Mouse (Mus musculus): ENCODE results near the gene Mzf1. TPM values are rescaled to one million over a fixed set of nuclear protein-coding genes. Genes with fewer than 3 reads are reported as not detected.

Mzf1 gene
- total and polyA plus RNA-seq, 2 experiments from 2014 or later = 7.7 to 9.6 TPM

DNA sequence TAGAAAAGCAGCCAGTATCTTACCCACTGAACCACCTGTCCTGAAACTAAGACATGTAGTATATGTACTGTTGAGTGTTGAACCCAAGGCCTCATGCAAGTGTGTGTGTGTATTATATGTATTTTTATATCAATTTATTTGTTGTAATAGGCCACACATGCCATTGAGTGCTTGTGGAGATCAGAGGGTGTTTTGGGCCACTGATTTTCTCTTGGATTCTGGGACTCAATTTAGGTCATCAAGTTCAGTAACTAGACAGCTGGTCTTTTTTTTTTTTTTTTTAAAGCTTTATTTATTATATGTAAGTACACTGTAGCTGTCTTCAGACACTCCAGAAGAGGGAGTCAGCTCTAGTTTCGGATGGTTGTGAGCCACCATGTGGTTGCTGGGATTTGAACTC is 39.3 kb downstream of the Mzf1 start:
- no peak overlapping the region for H3K4me3 ChIP-seq (ENCODE audit: low read length)
- no peak for DNase-seq (ENCODE audit: low spot score)
- H3K27ac ChIP-seq = no peak overlapping the region
- ATAC-seq = no peak
- H3K4me1 ChIP-seq (ENCODE audit: insufficient read depth, low read length) = 0 out of 2 replicates have a peak, but pooled peaks cover 5% of the 10 kb centered on the region
- no peak overlapping the region for H3K9ac ChIP-seq (replicated peaks; ENCODE audit: low read length)
- no peaks in the 10 kb centered on the region for H3K27me3 ChIP-seq (ENCODE audit: insufficient read depth, low read length)
- WGBS = 93% methylated on average over 1 of the region's 1 CpGs
- no peaks in the 10 kb centered on the region for H3K9me3 ChIP-seq (ENCODE audit: low read length)
- H3K4me2 ChIP-seq (ENCODE audit: low read depth, low read length) = no peak overlapping the region
- TF ChIP-seq CTCF (IDR thresholded peaks at IDR 0.05; ENCODE audit: low read depth) = no peak
- no peaks in the 10 kb centered on the region for H3K36me3 ChIP-seq (ENCODE audit: insufficient read depth, low read length)

DNA sequence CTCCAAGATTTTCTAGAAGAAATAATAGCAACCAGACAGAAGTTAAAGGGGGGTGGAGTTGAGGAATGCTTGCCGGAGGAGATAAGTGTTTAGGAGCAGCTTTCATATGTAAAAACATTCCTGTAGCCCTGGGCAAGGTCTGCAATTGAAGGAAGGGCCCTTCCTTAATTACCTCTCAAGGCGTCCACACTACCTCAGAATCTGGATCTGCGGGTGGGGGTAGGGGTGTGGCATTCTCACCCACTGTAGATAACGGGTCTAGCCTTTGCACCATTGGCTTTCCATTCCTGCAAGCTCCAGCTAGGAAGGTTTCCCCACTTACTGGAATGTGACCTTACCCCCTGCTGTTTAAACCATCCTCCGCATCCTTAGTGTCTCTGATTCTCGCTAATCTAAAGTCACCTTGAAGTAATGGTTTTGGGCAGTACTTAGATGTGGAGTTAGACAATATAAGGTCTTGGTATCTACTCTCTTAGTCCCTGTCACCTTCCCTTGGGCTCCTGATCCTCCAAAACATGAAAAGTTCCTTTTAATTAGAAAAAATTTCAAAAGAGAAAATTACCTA is 40.2 kb downstream of the Mzf1 start:
- Histone ChIP-seq H3K9ac (replicated peaks; ENCODE audit: low read length) (no peak overlapping the region), H3K27ac (no peak overlapping the region), H3K4me2 (ENCODE audit: low read depth, low read length) (no peak overlapping the region), H3K27me3 (ENCODE audit: insufficient read depth, low read length) (no peaks in the 10 kb centered on the region), H3K4me3 (ENCODE audit: low read length) (no peak overlapping the region), H3K4me1 (ENCODE audit: insufficient read depth, low read length) (0 out of 2 replicates have a peak, but pooled peaks cover 6% of the 10 kb centered on the region), H3K9me3 (ENCODE audit: low read length) (no peaks in the 10 kb centered on the region), H3K36me3 (ENCODE audit: insufficient read depth, low read length) (no peaks in the 10 kb centered on the region)
- 40% methylated on average over 6 of the region's 6 CpGs for WGBS
- no peak for TF ChIP-seq CTCF (IDR thresholded peaks at IDR 0.05; ENCODE audit: low read depth)
- ATAC-seq (no peak), DNase-seq (ENCODE audit: low spot score) (no peak)

DNA sequence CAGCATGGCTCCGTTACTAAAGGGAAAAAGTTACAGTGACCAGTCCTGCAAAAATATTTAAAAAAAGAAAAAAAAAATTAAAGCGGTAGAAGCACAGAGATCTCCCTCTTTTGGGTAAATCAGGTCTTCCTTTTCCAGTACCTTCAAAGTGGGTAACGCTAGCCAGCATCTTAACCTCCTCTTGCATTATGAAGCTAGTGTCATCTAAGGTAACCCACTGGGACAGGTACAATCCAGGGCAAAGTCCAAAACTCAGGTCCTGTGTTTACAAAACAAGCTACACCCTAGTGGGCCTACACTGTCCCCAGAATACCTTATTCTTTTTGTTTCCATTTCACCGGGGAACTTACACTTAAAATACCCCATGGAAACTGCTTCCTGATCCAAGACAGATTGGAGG is 40.9 kb downstream of the Mzf1 start:
- no peak for ATAC-seq
- no peak for DNase-seq (ENCODE audit: low spot score)
- Histone ChIP-seq H3K27ac (no peak overlapping the region), H3K36me3 (ENCODE audit: insufficient read depth, low read length) (no peaks in the 10 kb centered on the region), H3K9ac (replicated peaks; ENCODE audit: low read length) (no peak overlapping the region), H3K4me1 (ENCODE audit: insufficient read depth, low read length) (0 out of 2 replicates have a peak, but pooled peaks cover 6% of the 10 kb centered on the region), H3K9me3 (ENCODE audit: low read length) (no peaks in the 10 kb centered on the region), H3K4me3 (ENCODE audit: low read length) (no peak overlapping the region), H3K4me2 (ENCODE audit: low read depth, low read length) (no peak overlapping the region), H3K27me3 (ENCODE audit: insufficient read depth, low read length) (no peaks in the 10 kb centered on the region)
- TF ChIP-seq CTCF (IDR thresholded peaks at IDR 0.05; ENCODE audit: low read depth) = no peak
- WGBS = 63% methylated on average over 4 of the region's 4 CpGs

DNA sequence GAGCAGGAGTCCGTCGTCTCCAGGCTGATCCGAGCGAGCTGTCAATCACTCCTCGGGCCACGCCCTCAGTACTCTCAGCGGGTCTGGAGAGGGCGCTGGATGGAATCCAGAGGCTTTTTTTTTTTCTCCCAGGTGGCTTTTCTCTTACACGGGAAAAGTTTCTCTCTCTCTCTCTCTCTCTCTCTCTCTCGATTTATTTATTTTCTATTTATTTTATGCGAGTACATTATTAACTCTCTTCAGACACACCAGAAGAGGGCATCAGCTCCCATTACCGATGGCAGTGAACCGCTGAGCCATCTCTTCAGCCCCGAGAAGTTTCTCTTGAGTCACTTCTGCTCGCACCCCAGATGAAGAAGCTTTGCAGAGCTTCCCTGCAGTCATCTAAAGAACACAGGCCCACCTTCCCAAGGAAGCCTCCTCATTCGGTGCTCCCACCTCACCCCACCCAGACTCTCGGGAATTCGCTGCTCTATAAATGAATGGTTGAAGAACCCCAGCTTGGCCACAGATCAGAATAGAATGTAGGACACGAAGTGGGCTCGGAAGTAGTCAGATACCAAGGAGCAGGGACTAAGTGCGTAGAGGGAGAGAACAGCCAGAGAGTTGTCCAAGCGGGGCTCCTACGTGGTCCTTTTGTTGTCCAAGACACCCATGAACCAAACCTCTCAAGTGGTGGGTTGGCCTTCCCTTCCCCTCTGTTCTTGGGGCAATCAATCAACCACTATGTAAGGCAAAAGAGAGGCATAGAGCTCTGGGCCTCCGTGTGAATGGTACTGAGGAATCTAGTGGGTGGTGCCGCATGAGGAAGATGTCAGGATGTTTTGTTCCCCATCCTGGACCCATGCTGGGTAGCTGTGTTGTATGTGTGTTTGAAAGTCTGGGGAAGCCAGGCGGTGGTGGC is 44.3 kb downstream of the Mzf1 start, which contains the start of gene Zbtb45:
Gene Zbtb45 (minus strand): TSS at position 30 of the 904 bp plus-strand sequence.
- no peak for ATAC-seq
- Histone ChIP-seq H3K4me3 (ENCODE audit: low read length) (peak within 1 kb of the TSS; percentile 44), H3K27ac (peak within 1 kb of the TSS; percentile 73), H3K36me3 (ENCODE audit: insufficient read depth, low read length) (peaks cover 15% of the 10 kb centered on the region), H3K9me3 (ENCODE audit: low read length) (no peaks in the 10 kb centered on the region), H3K4me1 (ENCODE audit: insufficient read depth, low read length) (peaks cover 10% of the 10 kb centered on the region; the same call in 1 of the 2 replicates), H3K27me3 (ENCODE audit: insufficient read depth, low read length) (no peaks in the 10 kb centered on the region), H3K4me2 (ENCODE audit: low read depth, low read length) (peak within 1 kb of the TSS; percentile 70), H3K9ac (replicated peaks; ENCODE audit: low read length) (peak within 1 kb of the TSS; percentile 56)
- peak; percentile 2; the same call in 1 of the 2 replicates for TF ChIP-seq CTCF (IDR thresholded peaks at IDR 0.05; ENCODE audit: low read depth)
- 5% methylated on average over 26 of the region's 26 CpGs for WGBS
- DNase-seq (ENCODE audit: low spot score) = peak; percentile 5

DNA sequence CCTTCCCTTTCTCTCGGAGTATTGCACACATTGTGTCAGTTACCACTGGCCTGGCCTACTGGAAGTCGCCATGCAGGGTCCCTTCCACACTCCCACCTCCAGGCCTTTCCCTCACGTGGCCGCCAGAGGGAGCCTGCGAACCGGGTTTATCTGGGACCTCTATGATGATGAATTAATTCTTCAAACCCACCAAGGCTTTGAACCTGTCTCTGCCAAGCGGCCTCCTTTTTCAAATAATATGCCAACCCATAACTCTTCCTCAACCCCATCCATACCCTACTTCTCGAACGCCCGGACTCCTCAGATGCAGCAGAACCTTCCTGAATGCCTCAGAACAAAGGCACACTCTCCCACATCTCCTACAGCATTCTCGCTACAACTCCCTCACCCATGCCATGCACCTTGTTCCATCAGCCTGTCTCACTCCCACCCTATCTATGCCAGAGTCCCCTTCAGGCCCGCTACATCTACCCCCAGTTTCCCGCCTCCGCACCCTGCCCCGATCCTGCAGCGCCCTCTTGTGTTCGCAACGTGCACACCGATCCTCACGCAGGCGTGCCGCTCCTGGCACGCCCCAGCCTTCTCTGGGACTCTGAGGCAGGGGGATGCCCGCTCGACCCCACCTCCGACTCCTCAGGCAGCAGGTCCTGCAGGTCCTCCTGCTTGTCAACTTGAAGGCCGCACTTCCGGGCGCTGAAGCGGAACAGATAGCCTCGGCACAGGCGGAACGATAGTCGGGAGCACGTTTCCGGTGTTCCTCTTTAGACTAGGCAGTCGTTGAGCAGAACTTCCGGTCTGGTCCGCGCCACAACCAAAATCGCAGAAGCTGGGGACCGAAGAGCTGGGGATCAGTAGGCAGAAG is 45.2 kb downstream of the Mzf1 start:
- DNase-seq (ENCODE audit: low spot score) (peak; percentile 97), ATAC-seq (peak; percentile 92)
- H3K4me3 ChIP-seq (ENCODE audit: low read length) = peak overlapping the region; percentile 44
- H3K4me1 ChIP-seq (ENCODE audit: insufficient read depth, low read length) = peaks cover 10% of the 10 kb centered on the region; the same call in 1 of the 2 replicates
- H3K36me3 ChIP-seq (ENCODE audit: insufficient read depth, low read length) = peaks cover 15% of the 10 kb centered on the region
- no peaks in the 10 kb centered on the region for H3K9me3 ChIP-seq (ENCODE audit: low read length)
- no peaks in the 10 kb centered on the region for H3K27me3 ChIP-seq (ENCODE audit: insufficient read depth, low read length)
- WGBS = under 1% methylated on average over 42 of the region's 42 CpGs
- H3K9ac ChIP-seq (replicated peaks; ENCODE audit: low read length) = peak overlapping the region; percentile 56
- peak; percentile 87 for TF ChIP-seq CTCF (IDR thresholded peaks at IDR 0.05; ENCODE audit: low read depth)
- H3K27ac ChIP-seq = peak overlapping the region; percentile 73
- peak overlapping the region; percentile 70 for H3K4me2 ChIP-seq (ENCODE audit: low read depth, low read length)

Data from hindbrain, postnatal 0 days (tissue).